Mouse (Mus musculus) E14TG2a.4 (cell line): ENCODE results near the gene Mplkip.

ENCODE experiments used
- CTCF ChIP-seq: conservative IDR thresholded peaks from 2 replicates; pipeline ENCODE4 v1.5.1; 2014; ENCODE audit warnings: low read length
- NANOG ChIP-seq: IDR thresholded peaks from 2 replicates; pipeline ENCODE4 v1.6.1; 2014; ENCODE audit warnings: borderline replicate concordance, low read length, mixed read lengths

DNA sequence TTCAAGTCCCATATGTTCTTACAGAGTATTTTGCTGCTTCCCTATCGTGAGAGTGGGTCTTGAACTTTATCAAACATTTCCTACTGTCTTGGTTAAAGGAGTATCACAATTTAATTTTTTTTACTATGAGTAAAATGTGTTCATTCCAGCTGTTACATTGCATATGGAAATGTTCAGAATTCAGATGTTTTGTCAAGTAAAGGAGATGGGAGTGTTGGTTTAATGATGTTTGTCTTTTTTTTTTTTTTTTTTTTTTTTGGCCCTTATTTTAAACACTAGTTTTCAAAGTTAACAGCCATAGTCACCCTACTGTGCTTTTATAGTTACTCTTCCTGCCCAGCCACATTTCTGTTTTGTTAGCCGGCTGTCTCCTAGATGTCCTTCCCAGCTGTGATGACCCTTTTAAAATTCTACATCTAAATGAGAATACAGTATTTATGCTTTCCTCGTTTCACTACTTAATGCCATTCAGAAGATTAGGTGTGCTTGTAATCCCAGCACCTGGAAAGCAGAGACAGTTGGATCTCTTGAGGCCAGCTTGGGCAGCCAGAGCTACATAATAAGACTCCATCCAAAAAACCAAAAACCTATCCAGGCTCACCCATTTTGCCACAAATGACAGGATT, 5.2 kb downstream of the Mplkip start:
- TF ChIP-seq CTCF (no peak), NANOG (peak; percentile 83)
